Mouse (Mus musculus) kidney, adult 8-10 months (tissue): ENCODE measurements around the gene Acyp1.

Experiments used
- DNase-seq, 2 experiments: peaks; one replicate each; pipeline ENCODE4 v3.0.0; 2022

Acyp1 gene

DNA sequence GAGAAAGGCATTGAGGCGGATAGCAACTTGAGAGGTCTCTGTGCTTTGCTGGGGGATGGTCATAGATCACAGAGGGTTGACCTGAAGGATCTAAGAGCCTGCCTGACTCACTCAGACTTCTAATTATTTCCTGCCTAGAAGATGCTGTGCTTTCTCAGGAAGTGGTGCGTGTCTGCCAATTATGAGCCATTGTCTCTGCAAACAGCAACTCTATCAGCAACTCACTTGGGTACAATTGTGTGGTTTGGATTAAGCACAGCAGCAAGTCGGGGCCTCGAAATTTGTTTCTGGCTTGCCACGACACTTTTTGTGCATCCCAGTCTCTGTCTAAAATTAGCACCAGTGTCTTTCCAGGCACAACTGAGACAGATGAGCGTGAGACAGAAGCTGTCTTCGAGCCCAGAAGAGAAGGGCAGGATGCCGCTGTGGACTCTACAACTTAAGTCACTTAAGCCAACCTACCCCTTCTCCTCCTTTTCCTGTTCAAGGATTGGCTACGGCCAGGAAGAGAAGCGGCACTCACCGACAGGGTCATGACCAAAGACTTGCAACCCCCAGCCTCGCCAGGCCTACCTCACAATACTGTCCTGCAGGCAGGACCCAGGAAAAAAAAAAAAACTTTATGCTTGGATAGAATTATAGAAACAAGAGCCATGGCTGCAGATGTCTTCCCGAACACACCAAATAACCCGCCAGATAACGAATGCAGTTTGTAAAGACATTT, 60.2 kb downstream of the Acyp1 start:
- DNase-seq = no peak

DNA sequence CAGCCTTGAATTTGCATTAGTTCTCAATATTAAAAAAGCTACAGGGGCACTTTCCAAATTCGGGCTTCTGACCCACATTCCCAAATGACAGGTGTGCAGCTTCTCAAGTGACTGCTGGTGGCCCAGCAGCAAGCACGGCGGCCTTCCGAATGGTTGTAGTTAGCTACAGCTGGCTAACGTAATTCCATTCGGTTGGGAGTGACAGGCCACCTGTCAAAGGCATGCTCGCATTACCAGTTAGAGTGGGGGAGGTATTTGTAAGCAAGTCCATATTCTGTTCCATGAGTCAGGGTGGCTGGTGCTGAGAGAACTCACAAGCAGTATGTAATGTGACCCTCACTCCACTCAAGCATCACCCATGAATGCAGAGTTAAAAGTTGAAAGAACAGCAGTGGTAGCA, 61.0 kb downstream of the Acyp1 start:
- no peak for DNase-seq
